ENCODE assay signal across 8 mouse cellular contexts in genomic region chr2:52676023-52676912, GRCm38 (mm10). TPM values are rescaled to one million over a fixed set of nuclear protein-coding genes. Genes with fewer than 3 reads are reported as not detected.
DNase-seq lines count a peak whose midpoint lies in the region; ATAC-seq and TF ChIP-seq lines count a peak whose summit lies in the region.

Gene Cacnb4 (minus strand): TSS chr2:52676831.

- H3K4me2 ChIP-seq in forebrain, embryonic 16.5 days (ENCODE audit: low read length) = peak within 1 kb of the TSS; percentile 95
- H3K4me2 ChIP-seq in hindbrain, embryonic 13.5 days = peak within 1 kb of the TSS; percentile 90
- H3K4me2 ChIP-seq in lung, postnatal 0 days (replicated peaks; ENCODE audit: low read depth, low read length) = peak within 1 kb of the TSS; percentile 96

- peaks cover 14% of the 10 kb centered on the region for H3K4me1 ChIP-seq in forebrain, embryonic 16.5 days (replicated peaks; ENCODE audit: control insufficient read depth, insufficient read depth, low read length)
- H3K4me1 ChIP-seq in hindbrain, embryonic 13.5 days (replicated peaks) = peaks cover 12% of the 10 kb centered on the region
- H3K4me1 ChIP-seq in lung, postnatal 0 days (ENCODE audit: insufficient read depth, low read depth, low read length) = 0 out of 2 replicates have a peak, but pooled peaks cover 3% of the 10 kb centered on the region

- no peak for TF ChIP-seq EP300 in lung, postnatal 0 days (IDR thresholded peaks at IDR 0.05)

- WGBS in forebrain, embryonic 16.5 days = under 1% methylated on average over 43 of the region's 77 CpGs
- WGBS in hindbrain, embryonic 13.5 days = 2% methylated on average over 35 of the region's 77 CpGs
- WGBS in lung, postnatal 0 days = 1% methylated on average over 23 of the region's 77 CpGs

- DNase-seq in R1 (ENCODE audit: low read depth, low spot score) = peak; percentile 58
- peak; percentile 86 for DNase-seq in cerebellum, adult 11-12 months
- DNase-seq in layer of hippocampus, postnatal 36 days = peak; percentile 33 to 47
- peak; percentile 68 for DNase-seq in lung, postnatal 0 days (ENCODE audit: low spot score)
- peak; percentile 67 for DNase-seq in ovary, postnatal 36 days (ENCODE audit: low spot score)
- no peak for DNase-seq in c-Kit-positive CD71-positive TER-119-positive erythroid progenitor cells, embryonic 14.5 days (ENCODE audit: low spot score)

- TF ChIP-seq CTCF in lung, postnatal 0 days (IDR thresholded peaks at IDR 0.05) = no peak

- no peaks in the 10 kb centered on the region for H3K9me3 ChIP-seq in forebrain, embryonic 16.5 days (ENCODE audit: control insufficient read depth, low read length)
- H3K9me3 ChIP-seq in hindbrain, embryonic 13.5 days = no peaks in the 10 kb centered on the region
- no peaks in the 10 kb centered on the region for H3K9me3 ChIP-seq in lung, postnatal 0 days (ENCODE audit: low read length)

- peak within 1 kb of the TSS; percentile 51 for H3K27ac ChIP-seq in forebrain, embryonic 16.5 days (ENCODE audit: low read length)
- H3K27ac ChIP-seq in hindbrain, embryonic 13.5 days = peak within 1 kb of the TSS; percentile 58; the same call in 1 of the 2 replicates
- H3K27ac ChIP-seq in lung, postnatal 0 days (ENCODE audit: low read length) = no peak within 1 kb of the TSS

- peak within 1 kb of the TSS; percentile 78 for H3K4me3 ChIP-seq in forebrain, embryonic 16.5 days (replicated peaks; ENCODE audit: low read length)
- peak within 1 kb of the TSS; percentile 64 for H3K4me3 ChIP-seq in hindbrain, embryonic 13.5 days
- peak within 1 kb of the TSS; percentile 55 for H3K4me3 ChIP-seq in lung, postnatal 0 days (ENCODE audit: low read depth, low read length)

- H3K9ac ChIP-seq in forebrain, embryonic 16.5 days (replicated peaks; ENCODE audit: low read depth, low read length) = peak within 1 kb of the TSS; percentile 86
- peak within 1 kb of the TSS; percentile 77 for H3K9ac ChIP-seq in hindbrain, embryonic 13.5 days
- no peak within 1 kb of the TSS; the same call in 1 of the 2 replicates for H3K9ac ChIP-seq in lung, postnatal 0 days (replicated peaks; ENCODE audit: low read depth)

- H3K27me3 ChIP-seq in forebrain, embryonic 16.5 days (replicated peaks; ENCODE audit: control insufficient read depth, insufficient read depth, low read length) = peaks cover 8% of the 10 kb centered on the region; the same call in 1 of the 2 replicates
- peaks cover 28% of the 10 kb centered on the region for H3K27me3 ChIP-seq in hindbrain, embryonic 13.5 days
- H3K27me3 ChIP-seq in lung, postnatal 0 days (replicated peaks; ENCODE audit: insufficient read depth, low read length) = 0 out of 2 replicates have a peak, but pooled peaks cover 3% of the 10 kb centered on the region

- ATAC-seq in forebrain, embryonic 16.5 days = peak; percentile 92
- ATAC-seq in hindbrain, embryonic 13.5 days (ENCODE audit: low FRiP score) = peak; percentile 93
- ATAC-seq in lung, postnatal 0 days = peak; percentile 85

- no peaks in the 10 kb centered on the region for H3K36me3 ChIP-seq in forebrain, embryonic 16.5 days (ENCODE audit: control insufficient read depth, insufficient read depth)
- no peaks in the 10 kb centered on the region for H3K36me3 ChIP-seq in hindbrain, embryonic 13.5 days
- no peaks in the 10 kb centered on the region for H3K36me3 ChIP-seq in lung, postnatal 0 days (ENCODE audit: insufficient read depth, low read length)

RNA-seq across cellular contexts. Expression of gene Cacnb4, which starts in this region (rescaled TPM):
- polyA plus RNA-seq in forebrain, embryonic 16.5 days (2015; fragmentation: Nextera tagmentation; extraction: Ambion mirVana) = 14.1 and 14.7 TPM in 2 replicates
- polyA plus RNA-seq in hindbrain, embryonic 13.5 days (2015; fragmentation: Nextera tagmentation; extraction: Ambion mirVana) = 11.0 and 13.3 TPM in 2 replicates
- 10 to 100 TPM; 73.8 to 74.8 TPM for total RNA-seq in layer of hippocampus, postnatal 36 days (2021)
- polyA plus RNA-seq in lung, postnatal 0 days (2015; fragmentation: Nextera tagmentation; extraction: Ambion mirVana) = 1.5 and 1.7 TPM in 2 replicates
